Mouse (Mus musculus) midbrain, embryonic 11.5 days (tissue): ENCODE data around the gene Ctbp1. TPM values are rescaled to one million over a fixed set of nuclear protein-coding genes. Genes with fewer than 3 reads are reported as not detected.

Source experiments
- ATAC-seq: fragments of 200-750 bp; cut with Nextera tagmentation; 2 replicates; pipeline ENCODE4 v1.8.0; 2017; ENCODE audit warnings: moderate TSS enrichment, moderate library complexity; ENCODE audit not compliant: low FRiP score
- DNase-seq: peaks from one replicate; pipeline ENCODE4 v3.0.0; 2015; ENCODE audit warnings: low spot score; ENCODE audit errors: missing footprints
- H3K27ac ChIP-seq: fragments of 300-500 bp; sonication (generic); 2 replicates; pipeline ENCODE4 v1.5.1; 2014; ENCODE audit warnings: low read depth, low read length
- H3K27me3 ChIP-seq: fragments of 300-500 bp; sonication (generic); 2 replicates; pipeline ENCODE4 v1.6.1; 2014; ENCODE audit warnings: mild to moderate bottlenecking, low read length, moderate library complexity, mixed read lengths; ENCODE audit not compliant: control insufficient read depth, insufficient read depth
- H3K36me3 ChIP-seq: fragments of 300-500 bp; sonication (generic); 2 replicates; pipeline ENCODE4 v1.6.1; 2014; ENCODE audit warnings: mild to moderate bottlenecking, low read length, moderate library complexity, mixed read lengths; ENCODE audit not compliant: control insufficient read depth, insufficient read depth
- H3K4me1 ChIP-seq: fragments of 300-500 bp; sonication (generic); 2 replicates; pipeline ENCODE4 v1.6.1; 2014; ENCODE audit warnings: low read length; ENCODE audit not compliant: control insufficient read depth, insufficient read depth
- H3K4me2 ChIP-seq: fragments of 300-500 bp; sonication (generic); 2 replicates; pipeline ENCODE4 v1.6.1; 2014; ENCODE audit warnings: mild to moderate bottlenecking, moderate library complexity
- H3K4me3 ChIP-seq: fragments of 300-500 bp; sonication (generic); 2 replicates; pipeline ENCODE4 v1.5.1; 2014; ENCODE audit warnings: low read depth, low read length
- H3K9ac ChIP-seq: fragments of 300-500 bp; sonication (generic); 2 replicates; pipeline ENCODE4 v1.6.1; 2014; ENCODE audit warnings: low read length
- H3K9me3 ChIP-seq: fragments of 300-500 bp; sonication (generic); 2 replicates; pipeline ENCODE4 v1.6.1; 2016; ENCODE audit warnings: low read length; ENCODE audit not compliant: control insufficient read depth
- WGBS: fragments of 180-500 bp; shearing (Covaris S2); extraction: QIAGEN DNeasy Blood & Tissue Kit; methylation state at CpG from one replicate; pipeline ENCODE4 v1.1.7; 2014; 5-methylcytosine and 5-hydroxymethylcytosine counted together
- polyA plus RNA-seq: library from polyadenylated mRNA; unstranded; fragments of >200 nt; fragmentation: Nextera tagmentation; extraction: Ambion mirVana; gene quantifications from 2 replicates; pipeline ENCODE4 v1.2.1, GENCODE M21; 2014

Gene Ctbp1
- polyA plus RNA-seq, 1 experiment from 2014 or later: 546 TPM

GRCm38 (mm10) chr5:33248186-33248585 lies 26.6 kb downstream of the Ctbp1 start:
- Histone ChIP-seq H3K27ac (no peak overlapping the region), H3K27me3 (no peaks in the 10 kb centered on the region), H3K4me3 (no peak overlapping the region), H3K9me3 (no peaks in the 10 kb centered on the region), H3K36me3 (peaks cover 42% of the 10 kb centered on the region), H3K4me2 (no peak overlapping the region), H3K9ac (no peak overlapping the region), H3K4me1 (no peaks in the 10 kb centered on the region)
- ATAC-seq: no peak
- DNase-seq: no peak
- WGBS: 93% methylated on average over 12 of the region's 12 CpGs

- WGBS: 97% methylated on average over 2 of the region's 2 CpGs
- no peaks in the 10 kb centered on the region for H3K4me1 ChIP-seq
- no peak overlapping the region for H3K4me3 ChIP-seq
- no peak overlapping the region for H3K4me2 ChIP-seq
- no peaks in the 10 kb centered on the region for H3K9me3 ChIP-seq
- no peak overlapping the region for H3K9ac ChIP-seq
- H3K36me3 ChIP-seq: peaks cover 36% of the 10 kb centered on the region
- ATAC-seq: no peak
- H3K27ac ChIP-seq: no peak overlapping the region
- H3K27me3 ChIP-seq: no peaks in the 10 kb centered on the region
- DNase-seq: no peak
Observed at GRCm38 (mm10) chr5:33247387-33247786, 27.4 kb downstream of the Ctbp1 start.

GRCm38 (mm10) chr5:33245701-33246100 lies 29.1 kb downstream of the Ctbp1 start:
- Histone ChIP-seq H3K4me2 (no peak overlapping the region), H3K4me3 (no peak overlapping the region), H3K4me1 (no peaks in the 10 kb centered on the region), H3K27ac (no peak overlapping the region), H3K9ac (no peak overlapping the region), H3K9me3 (no peaks in the 10 kb centered on the region), H3K36me3 (peaks cover 30% of the 10 kb centered on the region), H3K27me3 (no peaks in the 10 kb centered on the region)
- 91% methylated on average over 3 of the region's 3 CpGs for WGBS
- 0 out of 2 replicates have a peak, but pooled peaks have one; percentile 24 for ATAC-seq
- DNase-seq: no peak

- Histone ChIP-seq H3K9me3 (no peaks in the 10 kb centered on the region), H3K9ac (no peak overlapping the region), H3K4me2 (no peak overlapping the region), H3K27me3 (no peaks in the 10 kb centered on the region), H3K27ac (no peak overlapping the region), H3K4me1 (no peaks in the 10 kb centered on the region), H3K4me3 (no peak overlapping the region), H3K36me3 (peaks cover 17% of the 10 kb centered on the region)
- WGBS: 86% methylated on average over 5 of the region's 5 CpGs
- no peak for DNase-seq
- no peak for ATAC-seq
Observed at GRCm38 (mm10) chr5:33244377-33244920, 30.3 kb downstream of the Ctbp1 start.

GRCm38 (mm10) chr5:33239934-33240333 lies 34.9 kb downstream of the Ctbp1 start:
- 64% methylated on average over 3 of the region's 3 CpGs for WGBS
- no peaks in the 10 kb centered on the region for H3K4me1 ChIP-seq
- H3K9me3 ChIP-seq: no peaks in the 10 kb centered on the region
- H3K36me3 ChIP-seq: no peaks in the 10 kb centered on the region
- no peak overlapping the region for H3K27ac ChIP-seq
- no peak overlapping the region for H3K4me3 ChIP-seq
- no peak overlapping the region for H3K4me2 ChIP-seq
- DNase-seq (no peak), ATAC-seq (no peak)
- no peak overlapping the region for H3K9ac ChIP-seq
- no peaks in the 10 kb centered on the region for H3K27me3 ChIP-seq

GRCm38 (mm10) chr5:33239111-33239714 lies 35.6 kb downstream of the Ctbp1 start:
- Histone ChIP-seq H3K4me3 (no peak overlapping the region), H3K4me1 (no peaks in the 10 kb centered on the region), H3K9ac (no peak overlapping the region), H3K36me3 (no peaks in the 10 kb centered on the region), H3K4me2 (no peak overlapping the region), H3K27me3 (no peaks in the 10 kb centered on the region), H3K27ac (no peak overlapping the region), H3K9me3 (no peaks in the 10 kb centered on the region)
- no peak for ATAC-seq
- DNase-seq: no peak
- 79% methylated on average over 3 of the region's 3 CpGs for WGBS

GRCm38 (mm10) chr5:33238256-33238645 lies 36.5 kb downstream of the Ctbp1 start:
- 77% methylated on average over 3 of the region's 3 CpGs for WGBS
- no peaks in the 10 kb centered on the region for H3K9me3 ChIP-seq
- ATAC-seq (no peak), DNase-seq (no peak)
- H3K27ac ChIP-seq: no peak overlapping the region
- H3K27me3 ChIP-seq: no peaks in the 10 kb centered on the region
- H3K4me3 ChIP-seq: no peak overlapping the region
- no peak overlapping the region for H3K9ac ChIP-seq
- no peaks in the 10 kb centered on the region for H3K36me3 ChIP-seq
- no peaks in the 10 kb centered on the region for H3K4me1 ChIP-seq
- H3K4me2 ChIP-seq: no peak overlapping the region

GRCm38 (mm10) chr5:33237600-33238255 lies 37.1 kb downstream of the Ctbp1 start:
- ATAC-seq (no peak), DNase-seq (no peak)
- H3K4me1 ChIP-seq: no peaks in the 10 kb centered on the region
- H3K9me3 ChIP-seq: no peaks in the 10 kb centered on the region
- no peak overlapping the region for H3K27ac ChIP-seq
- no peaks in the 10 kb centered on the region for H3K27me3 ChIP-seq
- H3K36me3 ChIP-seq: no peaks in the 10 kb centered on the region
- 92% methylated on average over 11 of the region's 11 CpGs for WGBS
- no peak overlapping the region for H3K9ac ChIP-seq
- no peak overlapping the region for H3K4me2 ChIP-seq
- no peak overlapping the region for H3K4me3 ChIP-seq

GRCm38 (mm10) chr5:33234391-33235031 lies 40.3 kb downstream of the Ctbp1 start:
- Histone ChIP-seq H3K9ac (no peak overlapping the region), H3K9me3 (no peaks in the 10 kb centered on the region), H3K27ac (no peak overlapping the region), H3K27me3 (no peaks in the 10 kb centered on the region), H3K4me3 (no peak overlapping the region), H3K36me3 (no peaks in the 10 kb centered on the region), H3K4me1 (no peaks in the 10 kb centered on the region), H3K4me2 (no peak overlapping the region)
- 79% methylated on average over 13 of the region's 13 CpGs for WGBS
- DNase-seq (no peak), ATAC-seq (no peak)
